Mouse (Mus musculus) kidney, postnatal 4 days (tissue): ENCODE results near the gene Schip1.

Experiments
- DNase-seq, 2 experiments: peaks; one replicate each; pipeline ENCODE4 v3.0.0; 2021; ENCODE audit warnings: mixed read lengths in 2 of 2

Gene Schip1

GRCm38 (mm10) chr3:68513340-68514119 lies 448.9 kb downstream of the Schip1 start:
- DNase-seq, result peak; percentile 21 to 49

- DNase-seq, result no peak
These were observed 449.5 kb downstream of the Schip1 start for GRCm38 (mm10) chr3:68514120-68514497.

GRCm38 (mm10) chr3:68514717-68515116 lies 450.1 kb downstream of the Schip1 start:
- no peak for DNase-seq

- DNase-seq, result no peak
These were observed 451.9 kb downstream of the Schip1 start for GRCm38 (mm10) chr3:68516393-68517081.

- DNase-seq, result no peak
These were observed 452.6 kb downstream of the Schip1 start for GRCm38 (mm10) chr3:68517236-68517635.

- no peak for DNase-seq
These were observed 453.4 kb downstream of the Schip1 start for GRCm38 (mm10) chr3:68518041-68518440.

GRCm38 (mm10) chr3:68518586-68518985 lies 454.0 kb downstream of the Schip1 start:
- DNase-seq, result no peak

- no peak for DNase-seq
These were observed 460.8 kb downstream of the Schip1 start for GRCm38 (mm10) chr3:68525361-68525878.

- DNase-seq, result no peak
These were observed 461.8 kb downstream of the Schip1 start for GRCm38 (mm10) chr3:68526416-68526815.

GRCm38 (mm10) chr3:68527182-68527581 lies 462.6 kb downstream of the Schip1 start:
- no peak for DNase-seq

- no peak for DNase-seq
These were observed 467.3 kb downstream of the Schip1 start for GRCm38 (mm10) chr3:68531908-68532307.

GRCm38 (mm10) chr3:68534571-68535051 lies 470.0 kb downstream of the Schip1 start:
- peak in 1 of 2 experiments; percentile 55 for DNase-seq

- DNase-seq, result peak in 1 of 2 experiments; percentile 34
These were observed 470.6 kb downstream of the Schip1 start for GRCm38 (mm10) chr3:68535160-68535728.

GRCm38 (mm10) chr3:68536071-68536470 lies 471.5 kb downstream of the Schip1 start:
- no peak for DNase-seq

- no peak for DNase-seq
These were observed 477.1 kb downstream of the Schip1 start for GRCm38 (mm10) chr3:68541688-68542087.

GRCm38 (mm10) chr3:68542944-68543501 lies 478.4 kb downstream of the Schip1 start:
- peak; percentile 63 to 79 for DNase-seq

GRCm38 (mm10) chr3:68544811-68545210 lies 480.2 kb downstream of the Schip1 start:
- DNase-seq, result peak in 1 of 2 experiments; percentile 39

GRCm38 (mm10) chr3:68545898-68546297 lies 481.3 kb downstream of the Schip1 start:
- no peak for DNase-seq

GRCm38 (mm10) chr3:68555087-68555662 lies 490.6 kb downstream of the Schip1 start:
- no peak for DNase-seq

- DNase-seq, result no peak
These were observed 492.3 kb downstream of the Schip1 start for GRCm38 (mm10) chr3:68556891-68557290.

GRCm38 (mm10) chr3:68558744-68559143 lies 494.1 kb downstream of the Schip1 start:
- DNase-seq, result no peak

GRCm38 (mm10) chr3:68560057-68560456 lies 495.5 kb downstream of the Schip1 start:
- DNase-seq, result no peak

- DNase-seq, result no peak
These were observed 498.2 kb downstream of the Schip1 start for GRCm38 (mm10) chr3:68562838-68563237.
